Mouse (Mus musculus) 3T3-L1 (cell line): ENCODE results near the gene Slc6a18.
"Not testable (repeated sequence)": the region's sequence is repeated elsewhere in the genome, so short reads cannot be mapped to it uniquely, and the experiment has no call there.

Source experiments
- DNase-seq: peaks from one replicate; pipeline ENCODE4 v3.0.0-alpha.2; 2015; ENCODE audit warnings: low read depth, low spot score

Slc6a18 gene

GRCm38 (mm10) chr13:73677853-73678252 is at the start of gene Slc6a18:
Gene Slc6a18 (minus strand): TSS chr13:73678023.
- no peak for DNase-seq

DNA sequence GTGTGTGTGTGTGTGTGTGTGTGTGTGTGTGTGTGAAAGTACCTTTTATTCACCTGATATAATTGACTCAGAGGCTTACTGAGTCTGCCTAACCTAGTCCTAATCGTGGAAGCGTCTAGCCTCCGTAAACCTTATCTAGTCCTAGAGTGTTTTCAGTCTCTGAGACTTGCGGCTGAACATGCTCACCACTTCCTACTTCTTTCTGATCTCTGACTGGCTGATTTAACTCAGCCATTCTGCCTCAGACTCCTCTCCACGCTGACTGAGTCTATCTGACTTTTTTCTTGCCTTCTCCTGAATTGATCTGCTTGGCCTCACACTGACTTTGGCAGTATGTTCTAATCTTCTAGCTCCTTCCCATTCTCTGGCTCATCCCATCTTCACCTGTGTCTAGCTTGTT is 47.5 kb upstream of the Slc6a18 start:
- DNase-seq, result no peak

- DNase-seq, result peak; percentile 55
Measured at GRCm38 (mm10) chr13:73723081-73723668, 45.4 kb upstream of the Slc6a18 start.

- DNase-seq, result no peak
Measured at GRCm38 (mm10) chr13:73720241-73720640, 42.4 kb upstream of the Slc6a18 start.

DNA sequence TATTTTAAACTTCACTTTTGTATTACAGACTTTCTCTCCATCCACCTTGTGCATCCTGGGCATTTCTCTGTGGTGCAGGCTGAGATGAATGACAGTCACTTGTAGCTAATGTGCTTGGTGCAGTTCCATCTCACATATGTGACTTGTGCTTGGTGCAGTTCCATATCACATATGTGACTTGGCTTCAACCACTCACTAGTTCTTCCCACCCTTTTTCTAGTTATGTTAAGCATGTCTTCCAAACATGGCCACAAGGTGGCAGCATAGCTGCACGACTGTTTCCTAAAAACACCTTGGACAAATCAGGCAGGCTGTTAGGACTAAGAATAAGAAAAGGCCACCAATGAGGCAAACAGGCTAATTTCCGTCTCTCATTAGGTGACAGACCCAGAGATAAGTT is 40.4 kb upstream of the Slc6a18 start:
- DNase-seq, result peak; percentile 90

GRCm38 (mm10) chr13:73714020-73714419 is 36.2 kb upstream of the Slc6a18 start:
- peak; percentile 57 for DNase-seq

GRCm38 (mm10) chr13:73713204-73713603 is 35.4 kb upstream of the Slc6a18 start:
- DNase-seq, result no peak

GRCm38 (mm10) chr13:73712228-73712627 is 34.4 kb upstream of the Slc6a18 start:
- DNase-seq, result peak; percentile 56

DNA sequence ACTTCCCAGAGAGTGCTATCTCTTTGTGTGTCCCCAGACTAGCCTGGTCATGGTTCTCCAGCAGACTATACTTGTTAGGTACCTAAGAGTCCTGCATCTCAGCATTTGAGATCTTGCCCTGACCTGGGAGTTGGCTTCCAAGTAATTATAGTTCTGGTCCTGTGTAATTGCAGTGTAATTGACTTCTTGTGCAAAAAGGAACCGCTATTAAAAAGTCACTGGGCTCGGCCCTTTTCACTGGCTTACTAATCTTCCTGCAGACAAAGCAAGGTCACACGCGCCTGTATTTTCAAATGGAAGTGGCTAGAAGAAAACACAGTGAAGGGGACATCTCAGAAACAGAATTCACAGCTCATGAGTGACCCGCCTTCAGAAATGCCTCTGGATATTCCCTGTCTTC is 34.0 kb upstream of the Slc6a18 start:
- no peak for DNase-seq

DNA sequence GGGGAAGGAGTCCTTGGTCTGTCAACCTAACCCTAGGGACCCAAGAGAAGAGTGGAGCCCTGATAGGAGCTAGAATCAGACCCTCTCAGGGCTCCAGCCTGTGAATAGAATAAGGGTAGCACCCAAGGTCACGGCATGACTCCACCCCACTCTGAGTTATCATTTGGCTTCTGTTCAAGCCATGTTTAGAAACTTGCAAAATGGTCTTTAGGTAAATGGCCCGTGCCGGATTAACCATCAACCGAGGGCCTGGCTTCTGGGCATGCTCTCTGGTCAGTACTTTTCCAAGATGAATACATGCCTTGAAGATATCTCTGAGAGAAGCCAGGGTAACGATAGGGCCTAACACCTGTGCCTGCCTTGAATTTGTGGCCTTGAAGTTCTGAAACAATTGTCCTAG is 33.4 kb upstream of the Slc6a18 start:
- DNase-seq, result no peak

GRCm38 (mm10) chr13:73709491-73709890 is 31.7 kb upstream of the Slc6a18 start:
- DNase-seq, result no peak

DNA sequence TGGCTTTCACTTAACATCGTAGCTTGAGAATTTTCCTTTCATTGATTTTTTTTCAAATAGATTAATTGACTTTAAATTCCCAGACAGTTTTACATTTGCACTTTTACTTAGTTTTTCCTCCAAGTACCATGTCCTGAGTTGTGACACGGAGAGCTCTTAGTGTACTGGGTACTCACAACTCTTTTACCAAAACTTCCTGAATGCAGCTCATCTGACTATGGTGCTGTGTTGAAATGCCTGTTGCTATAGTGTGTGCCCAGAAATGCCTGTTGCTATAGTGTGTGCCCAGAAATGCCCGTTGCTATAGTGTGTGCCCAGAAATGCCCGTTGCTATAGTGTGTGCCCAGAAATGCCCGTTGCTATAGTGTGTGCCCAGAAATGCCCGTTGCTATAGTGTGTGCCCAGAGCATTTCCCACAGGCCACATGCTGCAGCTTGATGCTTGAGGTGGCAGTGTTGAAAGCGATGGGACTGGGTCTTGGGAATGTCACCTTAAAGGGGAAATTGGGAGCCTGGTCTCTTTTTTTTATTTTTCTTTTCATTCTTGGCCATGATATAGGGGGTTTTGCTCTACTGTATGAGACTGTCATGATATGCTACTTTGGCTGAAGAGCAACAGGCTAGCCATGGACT is 27.0 kb upstream of the Slc6a18 start, which contains the start of gene Slc6a19:
Slc6a19 (minus strand) TSS at position 172 of the 632 bp plus-strand sequence.
- DNase-seq, result no peak

DNA sequence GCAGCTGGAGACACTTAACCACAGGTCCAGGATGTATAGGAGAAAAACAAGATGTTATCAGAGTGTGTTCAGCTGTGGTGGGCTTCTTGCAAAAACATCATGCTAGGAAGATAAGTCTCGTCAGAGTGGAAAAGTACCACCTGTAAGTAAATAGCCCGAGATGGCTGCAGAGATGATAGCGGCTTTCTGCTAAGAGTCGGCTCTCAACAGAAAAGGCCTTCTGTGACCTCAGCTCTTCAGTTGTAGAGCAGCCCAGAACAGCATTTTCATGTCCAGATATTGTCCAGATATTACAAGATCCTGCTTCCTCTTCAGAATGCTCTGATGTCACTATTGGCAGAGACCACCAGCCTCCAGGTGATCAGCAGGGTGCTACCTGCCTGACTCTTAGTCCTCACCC is 25.7 kb upstream of the Slc6a18 start:
- not testable (repeated sequence) for DNase-seq

DNA sequence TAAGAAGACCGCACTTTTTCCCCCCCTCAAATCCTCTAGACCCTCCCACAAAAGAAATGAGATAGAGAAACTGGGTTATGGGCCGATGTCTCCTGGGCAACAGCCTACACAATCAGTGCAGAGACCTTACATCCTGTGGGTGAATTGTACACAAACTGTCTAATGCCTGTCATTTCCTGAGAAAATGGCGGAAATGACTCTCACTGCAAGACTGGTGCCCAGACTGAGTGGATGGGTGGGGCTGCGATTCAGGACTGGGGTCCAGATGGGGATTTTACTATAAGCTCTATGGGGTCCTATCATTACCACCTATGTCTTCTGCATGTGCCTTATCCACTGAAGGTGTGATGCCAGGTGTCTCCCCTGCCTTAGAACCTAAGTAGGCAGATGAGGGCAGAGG is 25.0 kb upstream of the Slc6a18 start:
- DNase-seq, result no peak

- no peak for DNase-seq
Measured at GRCm38 (mm10) chr13:73701161-73701883, 23.5 kb upstream of the Slc6a18 start.

DNA sequence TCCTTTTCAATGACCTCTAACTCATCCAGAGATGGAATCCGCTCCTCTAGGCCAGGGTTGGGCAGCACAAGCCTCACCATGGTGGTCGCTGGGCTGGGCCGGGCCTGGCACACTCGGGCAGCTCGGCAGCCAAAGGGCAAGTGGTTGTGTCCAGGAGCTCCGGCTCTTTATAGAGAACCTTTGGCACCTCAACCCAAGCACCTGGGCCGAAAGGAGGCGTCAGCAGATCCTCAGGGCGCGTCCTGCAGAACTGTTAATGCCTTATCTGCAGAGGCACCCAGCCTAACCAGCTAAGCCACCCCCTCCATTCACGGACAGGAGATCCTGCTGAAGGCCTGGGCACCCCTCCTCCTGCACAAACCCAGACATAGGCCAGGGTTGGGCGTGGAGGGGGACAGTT is 22.7 kb upstream of the Slc6a18 start:
- DNase-seq, result no peak

GRCm38 (mm10) chr13:73699714-73700113 is 21.9 kb upstream of the Slc6a18 start:
- DNase-seq, result no peak

DNA sequence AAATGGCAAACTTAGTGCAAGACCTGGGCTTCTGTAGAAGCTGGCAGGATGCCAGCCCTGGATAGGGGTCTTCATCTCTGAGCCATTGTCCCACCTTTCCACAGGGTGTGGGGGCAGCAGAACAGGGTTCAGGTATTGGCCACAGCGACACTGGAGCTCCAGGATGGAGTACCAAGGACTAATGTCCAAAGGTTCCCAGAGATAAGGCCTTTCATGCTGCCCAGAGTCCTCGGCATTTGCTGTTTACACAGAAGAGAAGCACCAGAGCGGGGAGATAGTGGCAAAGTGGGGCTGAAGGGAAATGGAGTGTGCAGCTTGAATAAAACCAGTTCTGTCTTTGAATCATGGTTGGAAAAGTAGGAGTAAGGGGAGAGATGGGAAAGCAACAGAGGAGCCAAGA is 18.7 kb upstream of the Slc6a18 start:
- DNase-seq, result no peak

DNA sequence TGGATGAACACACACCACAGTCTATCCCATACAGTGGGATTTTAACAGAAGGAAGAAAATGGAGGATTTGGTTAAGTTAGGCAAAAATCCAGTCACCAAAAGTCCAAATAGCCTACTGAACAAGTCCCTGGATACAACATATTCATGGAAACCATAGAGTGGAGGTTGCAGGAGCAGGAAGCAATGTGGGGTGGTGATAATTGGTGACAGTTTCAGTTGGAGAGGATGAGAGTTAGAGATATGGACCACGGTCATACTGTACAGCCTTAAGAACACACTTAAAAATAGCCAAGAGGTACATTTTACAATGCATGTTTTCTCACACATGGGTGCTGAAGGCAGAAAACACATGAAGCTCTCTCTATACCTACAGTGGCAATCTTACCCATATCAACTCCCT is 17.1 kb upstream of the Slc6a18 start:
- DNase-seq, result no peak

- DNase-seq, result no peak
Measured at GRCm38 (mm10) chr13:73693333-73693732, 15.5 kb upstream of the Slc6a18 start.

GRCm38 (mm10) chr13:73692249-73692868 is 14.5 kb upstream of the Slc6a18 start:
- DNase-seq, result peak; percentile 36

DNA sequence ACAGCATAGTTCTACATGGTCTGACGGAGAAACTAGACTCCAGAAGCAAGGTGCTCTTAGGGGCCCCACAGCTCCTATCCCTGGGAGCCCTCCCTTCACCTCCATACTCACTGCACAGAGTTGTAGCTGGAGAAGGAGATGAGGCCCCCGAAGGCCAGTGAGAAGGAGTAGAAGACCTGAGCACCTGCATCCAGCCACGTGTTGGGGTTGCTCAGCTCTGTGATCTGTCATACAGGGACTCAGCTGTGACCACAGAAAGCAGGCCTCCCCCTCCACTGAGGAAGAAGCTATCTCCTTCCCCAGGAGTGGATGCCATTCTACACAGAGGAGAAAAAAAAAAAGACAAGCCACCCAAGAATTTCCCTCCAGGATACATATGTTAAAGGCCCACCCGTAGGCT is 11.1 kb upstream of the Slc6a18 start:
- DNase-seq, result no peak
